Mouse (Mus musculus) forelimb bud, embryonic 11.5 days (tissue): ENCODE data around the gene Tspan18.

Experiments
- DNase-seq: peaks from one replicate; pipeline ENCODE4 v3.0.0-alpha.2; 2012; ENCODE audit warnings: low read depth, low spot score

Gene Tspan18

DNA sequence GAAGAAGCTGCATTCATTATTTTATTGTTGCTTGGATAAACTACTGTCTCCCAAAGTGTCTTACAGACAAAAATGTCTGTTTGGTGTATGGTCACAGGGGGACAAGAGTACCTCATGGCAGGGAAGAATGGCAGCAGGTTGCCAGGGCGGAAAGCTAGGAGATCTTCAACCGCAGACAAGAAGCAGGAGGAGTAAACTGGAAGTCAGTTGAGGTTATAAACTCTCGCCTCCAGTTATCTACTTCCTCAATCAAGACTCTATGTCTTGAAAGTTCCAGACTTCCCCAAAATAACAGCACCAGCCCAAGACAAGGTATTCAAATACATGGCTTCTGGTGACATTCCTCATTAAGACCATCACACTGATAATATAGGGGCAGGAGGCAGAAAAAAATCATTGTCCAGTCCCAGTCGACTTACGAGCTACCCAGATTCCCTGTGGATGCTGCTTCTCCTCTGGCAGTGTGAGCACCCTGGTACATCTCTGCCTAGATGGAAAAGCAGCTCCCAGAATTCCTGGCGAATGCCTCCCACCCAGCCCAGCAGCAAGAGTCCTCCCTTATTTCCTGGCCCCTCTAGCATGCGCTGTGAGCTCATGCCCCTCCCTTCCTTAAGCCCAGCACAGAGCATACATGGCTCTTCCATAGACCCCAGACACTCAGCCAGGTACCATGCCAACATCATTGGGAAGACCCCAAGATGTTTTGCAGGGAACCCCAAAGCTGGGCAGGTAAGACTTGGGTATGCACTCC is 172.2 kb downstream of the Tspan18 start:
- no peak for DNase-seq

DNA sequence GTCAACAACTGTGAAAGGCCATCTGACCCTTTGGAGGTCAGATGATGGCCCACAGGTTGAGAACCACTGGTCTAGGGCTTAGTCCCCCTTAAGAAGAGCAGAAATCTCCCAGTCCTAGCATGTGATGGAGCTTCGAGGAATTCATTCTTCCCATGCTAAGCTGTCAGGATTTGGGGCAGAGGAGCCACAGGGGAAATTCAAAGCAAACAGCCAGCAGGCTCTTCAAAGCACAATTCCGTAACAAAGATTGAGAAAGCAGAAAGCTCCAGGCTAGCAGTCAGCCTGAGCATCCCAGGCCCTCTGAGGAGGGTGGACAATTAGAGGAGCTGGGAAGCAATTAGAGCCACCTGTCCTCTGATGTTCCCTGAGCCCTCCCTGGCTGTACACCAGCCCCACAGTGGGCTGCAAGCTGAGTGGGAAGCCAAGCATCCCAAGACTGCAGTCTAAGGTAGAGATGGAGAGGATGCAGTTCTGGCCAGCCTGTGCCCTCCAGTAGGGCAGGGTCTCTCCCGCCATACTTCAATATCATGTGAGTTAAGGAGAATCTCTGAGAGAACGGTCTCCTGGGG is 173.8 kb downstream of the Tspan18 start:
- DNase-seq = no peak

DNA sequence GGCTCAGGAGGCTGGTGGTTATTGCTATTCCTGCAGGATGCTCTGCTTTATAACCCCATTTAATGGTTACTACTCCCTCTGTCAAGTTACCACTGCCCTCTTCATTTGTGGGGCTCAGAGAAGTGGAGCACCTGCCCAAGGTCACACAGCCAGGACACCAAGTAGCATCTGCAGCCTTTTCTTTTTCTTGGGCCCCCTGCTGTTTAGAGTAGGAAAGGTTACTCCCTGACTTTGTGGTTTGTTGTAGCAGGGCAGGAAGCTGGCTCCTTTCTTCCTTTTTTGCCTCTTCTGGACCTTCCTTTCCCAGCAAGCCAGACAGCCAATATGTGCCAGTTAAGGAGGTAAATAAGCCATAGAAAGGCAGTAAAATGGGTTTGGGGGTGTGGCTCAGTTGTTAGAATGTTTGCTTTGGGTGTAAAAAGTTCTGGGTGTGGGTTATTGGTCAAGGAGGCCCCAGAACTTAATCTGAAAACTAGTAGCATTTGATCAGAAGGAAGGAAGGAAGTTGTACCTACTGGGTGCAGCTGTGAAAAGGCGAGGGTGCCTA is 179.7 kb downstream of the Tspan18 start:
- no peak for DNase-seq

DNA sequence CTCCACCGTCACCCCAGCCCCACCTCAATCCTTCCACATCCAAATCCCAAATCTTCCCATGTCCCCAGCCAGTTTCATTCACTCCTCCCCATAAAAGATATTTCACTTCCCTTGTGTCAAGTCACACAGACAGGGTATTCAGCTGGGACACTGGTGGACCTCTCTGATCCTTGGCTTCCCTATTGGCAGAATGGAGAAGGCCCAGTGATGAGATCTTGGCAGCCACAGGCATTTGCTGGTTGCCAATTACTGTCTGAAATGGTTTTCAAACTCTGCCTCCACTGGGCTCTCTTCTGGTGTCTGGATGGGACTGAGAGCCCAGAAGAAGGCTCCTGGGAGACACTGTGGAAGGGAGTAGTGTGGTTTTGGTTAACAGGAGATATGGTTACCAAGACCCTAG is 180.5 kb downstream of the Tspan18 start:
- no peak for DNase-seq

DNA sequence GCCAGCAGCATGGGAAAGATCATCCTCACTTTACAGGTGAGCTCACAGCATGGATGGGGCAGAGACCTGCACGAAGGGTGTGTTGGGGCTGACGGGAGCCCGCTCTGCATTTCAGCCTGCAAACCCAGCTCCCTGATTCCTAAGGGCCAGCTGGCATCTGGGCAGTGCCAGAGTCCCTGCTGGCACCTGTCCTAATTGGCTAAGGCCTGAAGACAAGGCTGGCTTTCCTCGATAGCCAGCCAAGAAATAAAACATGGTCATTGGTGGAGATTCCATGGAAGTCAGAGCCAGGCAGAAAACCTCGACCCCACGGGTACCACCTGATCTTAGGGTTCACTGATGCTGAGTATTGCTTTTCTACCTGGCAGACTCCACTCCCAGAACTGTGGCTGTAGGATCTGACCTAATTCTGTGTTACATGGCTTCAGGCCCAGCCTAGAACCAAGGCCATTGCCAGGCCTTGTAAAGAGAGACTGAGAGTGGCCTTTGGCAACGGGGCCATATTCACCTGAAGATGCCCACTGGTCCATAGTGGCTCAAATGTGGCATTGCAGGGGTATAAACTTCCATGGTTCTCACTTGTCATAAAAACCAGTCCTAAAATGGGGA is 181.3 kb downstream of the Tspan18 start:
- no peak for DNase-seq

DNA sequence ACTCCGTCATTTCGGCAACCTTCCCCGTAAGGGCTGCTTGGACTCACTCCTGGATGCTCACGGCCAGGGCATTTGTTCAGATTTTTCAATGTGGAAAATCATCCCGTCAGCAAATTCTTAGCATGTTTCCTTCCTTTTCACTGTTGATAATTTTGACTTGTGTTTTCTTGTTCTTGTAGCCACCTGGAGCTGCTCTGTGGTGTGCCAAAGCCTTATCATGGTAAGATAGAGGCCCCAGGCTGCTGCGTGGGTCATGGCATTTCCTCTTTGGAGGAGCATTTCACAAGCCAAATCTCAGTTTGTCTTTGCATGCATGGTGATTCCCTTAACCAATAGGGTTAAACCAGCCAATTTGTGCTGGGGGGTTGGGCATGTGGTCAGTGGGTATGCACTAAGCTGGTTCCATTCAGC is 182.1 kb downstream of the Tspan18 start:
- DNase-seq = no peak
